Mouse (Mus musculus) heart, adult 9 months (tissue): ENCODE data around the gene Papln.

ENCODE experiments used
- DNase-seq, 2 experiments: peaks; one replicate each; pipeline ENCODE4 v3.0.0; 2022; ENCODE audit warnings: low spot score in 2 of 2

Papln gene

GRCm38 (mm10) chr12:83763311-83764043, at the start of gene Papln:
Papln (plus strand) TSS chr12:83763634.
- DNase-seq = peak; percentile 13 to 19

DNA sequence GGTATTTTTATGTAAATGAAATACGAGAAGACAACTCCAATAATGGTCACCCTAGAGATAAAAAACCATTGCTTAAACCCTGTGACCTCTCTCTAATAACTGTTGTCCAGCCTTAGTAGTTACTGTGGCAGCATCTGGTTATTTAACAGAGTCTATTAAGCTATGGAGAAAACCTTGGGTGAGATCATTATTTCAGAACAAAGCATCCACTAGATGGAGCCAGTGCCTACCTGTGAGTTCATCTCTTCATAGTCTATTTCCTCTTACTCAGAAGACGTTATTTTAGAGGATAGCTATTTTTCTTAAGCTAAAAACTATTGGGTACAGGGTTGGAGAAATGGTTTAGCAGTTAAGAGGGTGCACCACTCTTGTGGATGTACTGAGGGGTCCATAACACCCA, 49.7 kb upstream of the Papln start:
- peak in 1 of 2 experiments; percentile 51 for DNase-seq

DNA sequence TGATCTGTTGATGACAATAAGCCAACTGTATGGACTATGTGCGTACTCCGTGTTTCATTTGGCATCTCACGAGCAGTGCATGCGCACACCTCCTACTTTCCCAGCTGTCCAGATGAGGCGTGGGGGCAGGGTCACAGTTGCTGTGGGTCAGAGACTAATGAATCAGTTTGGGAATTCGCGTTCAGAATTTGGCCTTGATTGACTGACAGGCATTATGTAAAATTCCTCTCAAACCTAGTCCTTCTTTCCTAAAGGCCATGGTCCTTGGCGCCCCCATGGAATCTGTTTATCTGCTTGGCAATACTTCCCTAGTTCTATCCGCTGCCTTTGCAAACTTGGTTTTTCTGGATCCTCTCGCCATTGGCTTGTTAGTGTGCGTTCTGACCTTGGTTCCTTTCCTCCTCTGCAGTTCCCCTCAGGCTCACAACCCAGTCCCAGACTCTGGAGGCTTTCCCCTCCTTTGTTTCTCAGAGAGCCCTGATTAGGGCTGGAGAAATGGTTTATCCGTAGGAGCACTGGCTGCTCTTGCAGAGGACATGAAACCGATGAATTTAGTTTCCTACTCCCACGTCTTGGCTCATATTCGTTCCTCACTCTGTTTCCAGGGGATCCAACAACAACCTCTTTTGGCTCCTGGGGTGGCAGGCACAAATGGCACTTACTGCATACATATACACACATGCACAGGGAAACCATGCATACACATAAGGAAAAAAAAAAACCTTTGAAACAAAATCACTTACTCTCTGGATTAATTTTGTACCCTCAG, 46.8 kb upstream of the Papln start:
- DNase-seq = peak in 1 of 2 experiments; percentile 14

GRCm38 (mm10) chr12:83719431-83719830, 44.0 kb upstream of the Papln start:
- no peak for DNase-seq

DNA sequence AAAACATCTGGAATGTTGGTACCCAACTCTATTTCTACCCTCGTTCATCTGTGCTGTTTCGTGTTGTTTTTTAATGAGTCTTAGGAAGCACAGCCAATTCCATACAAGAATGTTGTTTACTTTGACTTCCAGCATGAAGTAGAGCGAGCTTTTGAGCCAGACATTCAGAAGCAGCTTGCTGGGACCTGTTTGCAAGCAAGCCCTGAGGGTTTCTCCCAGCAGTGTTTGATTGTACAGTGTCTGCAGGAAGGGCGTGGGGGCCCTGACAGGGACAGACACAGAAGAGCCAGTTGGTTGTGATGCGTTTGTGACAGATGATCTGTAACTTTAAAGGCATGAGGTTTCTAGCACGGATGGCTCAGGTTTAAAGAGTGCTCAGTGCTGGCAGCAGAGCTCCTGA, 42.2 kb upstream of the Papln start:
- no peak for DNase-seq

- no peak for DNase-seq
Measured at GRCm38 (mm10) chr12:83723037-83723436, 40.4 kb upstream of the Papln start.

GRCm38 (mm10) chr12:83726510-83727308, 36.7 kb upstream of the Papln start:
- DNase-seq = peak in 1 of 2 experiments; percentile 45

- no peak for DNase-seq
Measured at GRCm38 (mm10) chr12:83732225-83732624, 31.2 kb upstream of the Papln start.

- DNase-seq = peak; percentile 15 to 56
Measured at GRCm38 (mm10) chr12:83734047-83734446, 29.4 kb upstream of the Papln start.

GRCm38 (mm10) chr12:83736236-83736635, 27.2 kb upstream of the Papln start:
- no peak for DNase-seq

- no peak for DNase-seq
Measured at GRCm38 (mm10) chr12:83738651-83739050, 24.8 kb upstream of the Papln start.

- DNase-seq = no peak
Measured at GRCm38 (mm10) chr12:83741722-83742121, 21.7 kb upstream of the Papln start.

- no peak for DNase-seq
Measured at GRCm38 (mm10) chr12:83742834-83743233, 20.6 kb upstream of the Papln start.

- DNase-seq = no peak
Measured at GRCm38 (mm10) chr12:83743712-83744111, 19.7 kb upstream of the Papln start.

- no peak for DNase-seq
Measured at GRCm38 (mm10) chr12:83749186-83749585, 14.2 kb upstream of the Papln start.

DNA sequence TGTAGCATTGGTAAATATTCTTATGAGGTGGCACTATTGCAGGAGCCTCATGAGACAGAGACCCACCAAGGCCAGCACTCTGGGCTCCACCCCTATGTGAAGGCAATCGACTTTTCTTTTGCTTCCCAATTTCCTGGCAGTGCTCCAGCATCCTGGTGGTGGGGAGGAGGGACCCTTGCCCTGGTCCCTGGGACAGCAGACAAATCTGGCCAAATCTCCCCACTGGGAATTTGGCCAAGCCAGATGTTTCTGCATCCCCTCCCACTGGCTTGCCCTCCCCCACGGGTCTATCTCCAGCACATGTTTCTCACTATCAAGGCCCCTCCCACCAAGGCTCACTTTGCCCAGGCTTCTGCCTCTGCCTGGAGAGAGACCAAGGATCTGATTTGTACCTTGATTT, 10.9 kb upstream of the Papln start:
- peak; percentile 22 to 24 for DNase-seq

- DNase-seq = no peak
Measured at GRCm38 (mm10) chr12:83758735-83759134, 4.7 kb upstream of the Papln start.

DNA sequence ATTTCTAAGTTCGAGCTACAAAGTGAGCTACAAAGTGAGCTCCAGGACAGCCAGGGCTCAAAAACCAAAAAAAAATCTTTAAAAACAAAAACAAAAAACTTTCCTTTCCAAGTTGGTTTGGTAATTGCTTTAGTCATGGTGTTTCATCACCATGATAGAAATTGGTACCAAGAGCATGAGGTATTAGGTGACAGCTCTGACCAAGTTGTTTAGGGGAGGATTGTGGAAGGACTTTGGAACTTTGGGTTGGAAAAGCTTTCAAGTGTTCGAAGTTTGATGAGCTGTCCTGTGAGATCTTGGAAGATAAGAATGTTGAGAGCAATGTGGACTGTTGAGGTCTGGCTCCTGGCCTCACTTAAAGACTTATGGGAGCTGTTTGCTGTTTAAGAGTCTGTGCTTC, 3.2 kb upstream of the Papln start:
- no peak for DNase-seq

- DNase-seq = peak; percentile 8 to 13
Measured at GRCm38 (mm10) chr12:83762706-83763105, 728 bp upstream of the Papln start.

GRCm38 (mm10) chr12:83764044-83764365, 571 bp downstream of the Papln start:
- no peak for DNase-seq

- no peak for DNase-seq
Measured at GRCm38 (mm10) chr12:83764519-83764918, 1.1 kb downstream of the Papln start.

GRCm38 (mm10) chr12:83765965-83766603, 2.6 kb downstream of the Papln start:
- DNase-seq = no peak
